Comparison of ENCODE assay signal across 15 mouse cellular contexts in genomic region chr9:112307837-112308236, GRCm38 (mm10).
DNase-seq lines count a peak whose midpoint lies in the region; TF ChIP-seq lines count a peak whose summit lies in the region.
"Had no signal": no experiment of that assay in that cellular context is flagged by ENCODE, and none has a peak within 500 bp of the region (broad histone marks: within the 10 kb centered on the region; RNA-seq: fewer than 3 reads in every experiment).

No protein-coding gene starts in this region.

- DNase-seq in cerebellum, postnatal 10 days: peak; percentile 24 to 39
- DNase-seq in cerebellum, adult 18-20 months: no peak
- DNase-seq in layer of hippocampus, adult 2 months (ENCODE audit: low spot score in 2 of 2): peak; percentile 4 to 14
- DNase-seq in layer of hippocampus, adult 9-10 months (ENCODE audit: low spot score): no peak
- peak; percentile 23 to 70 for DNase-seq in left cerebral cortex, postnatal 25 days (ENCODE audit: low spot score in 2 of 2)
- DNase-seq in right cerebral cortex, postnatal 36 days (ENCODE audit: low spot score in 2 of 2): peak; percentile 25 to 43
- no peak for DNase-seq in gastrocnemius, adult 2 months
- DNase-seq in adrenal gland, adult (ENCODE audit: inconsistent age in 2 of 2, low spot score in 1 of 2): no peak
- DNase-seq: adrenal gland, postnatal 25 days; heart, postnatal 14 days; kidney, adult 2 months; kidney, postnatal 4 days; thymus, postnatal 36 days had no signal

- no peak overlapping the region for H3K4me3 ChIP-seq in layer of hippocampus, adult 2 months
- H3K4me3 ChIP-seq in gastrocnemius, adult 2 months: no peak overlapping the region
- H3K4me3 ChIP-seq: megakaryocyte, embryonic 14.5 days had no signal

- no peak overlapping the region for H3K27ac ChIP-seq in layer of hippocampus, adult 2 months
- H3K27ac ChIP-seq in gastrocnemius, adult 2 months: no peak overlapping the region
- H3K27ac ChIP-seq: liver, embryonic 14.5 days had no signal

- no peak for TF ChIP-seq CTCF in layer of hippocampus, adult 2 months (conservative IDR thresholded peaks at IDR 0.05)
- TF ChIP-seq CTCF in gastrocnemius, adult 2 months (IDR thresholded peaks at IDR 0.05): no peak

- intact Hi-C loops in left cerebral cortex, postnatal 25 days (cut with DNase I): no loop called here
- intact Hi-C loops in gastrocnemius, adult 2 months (cut with DNase I): no loop called here

Comparison
In these comparisons a context has a peak if more than half of its experiments do, and no peak if none do; other contexts are left out.
1. DNase-seq: peak in cerebellum, postnatal 10 days (2 of 2), layer of hippocampus, adult 2 months (2 of 2), left cerebral cortex, postnatal 25 days (2 of 2) and right cerebral cortex, postnatal 36 days (2 of 2); none in cerebellum, adult 18-20 months (0 of 2), layer of hippocampus, adult 9-10 months (single experiment), gastrocnemius, adult 2 months (single experiment) and adrenal gland, adult (0 of 2).